Mouse (Mus musculus): ENCODE data around the gene Rnf135.

- TF ChIP-seq POLR2A (IDR thresholded peaks at IDR 0.05; ENCODE audit: borderline replicate concordance, control insufficient read depth, low read depth, low read length) = no peak
- no peak for TF ChIP-seq CTCF (IDR thresholded peaks at IDR 0.05; ENCODE audit: control insufficient read depth, insufficient read depth, low read length)
These were observed 46.9 kb upstream of the Rnf135 start for GRCm38 (mm10) chr11:80136786-80137185.

All from bone marrow, adult 2 months (tissue).